Comparison of ENCODE assay signal across 8 mouse cellular contexts in the genomic region with DNA sequence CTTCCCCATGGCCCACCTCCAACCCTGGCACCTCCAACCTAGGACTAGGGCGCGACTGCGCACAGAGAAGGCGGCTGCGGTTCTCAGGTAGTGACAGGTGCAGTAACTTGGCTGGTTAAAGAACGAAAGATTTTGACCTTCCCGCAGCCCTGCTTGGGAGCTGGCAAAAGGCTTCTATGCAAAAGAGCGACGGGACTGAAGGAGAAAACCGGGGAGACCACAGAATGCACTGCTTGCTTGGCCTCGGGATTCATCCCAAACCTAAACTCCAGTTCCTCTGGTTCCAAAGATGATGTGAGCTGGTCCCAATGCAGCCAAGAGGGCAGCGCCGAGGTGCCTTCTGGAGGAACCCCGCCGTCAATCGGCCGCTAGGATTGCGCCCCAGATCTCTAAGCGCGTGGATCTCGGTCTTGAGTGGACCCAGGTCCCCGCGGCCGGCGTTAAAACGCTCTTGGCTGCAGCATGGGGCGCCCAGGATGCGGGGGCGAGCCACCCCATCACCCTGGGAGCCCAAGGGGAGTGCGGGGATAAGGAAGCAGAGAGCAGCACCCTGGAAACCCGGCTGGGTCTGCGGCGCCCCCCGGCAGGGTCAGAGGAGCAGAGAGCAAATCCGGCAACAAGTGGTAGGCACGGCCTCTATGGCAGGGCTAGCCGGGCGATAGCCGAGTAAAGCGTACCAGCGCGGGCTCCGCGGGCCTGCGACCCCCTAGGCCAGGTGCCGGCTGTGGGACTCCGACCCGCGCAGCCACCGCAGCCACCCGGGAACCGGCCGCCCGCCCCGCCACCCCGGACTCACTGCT. TPM values are rescaled to one million over a fixed set of nuclear protein-coding genes. Genes with fewer than 3 reads are reported as not detected.
DNase-seq lines count a peak whose midpoint lies in the region; ATAC-seq and TF ChIP-seq lines count a peak whose summit lies in the region.

No protein-coding gene starts in this region.

- H3K27ac ChIP-seq in spleen, adult 2 months (ENCODE audit: insufficient read depth, low read length), result no peak overlapping the region; the same call in 1 of the 2 replicates
- no peak overlapping the region for H3K27ac ChIP-seq in brown adipose tissue, adult 24 weeks (replicated peaks; ENCODE audit: low read depth, low read length)
- peak overlapping the region; percentile 79 for H3K27ac ChIP-seq in hindbrain, embryonic 16.5 days (ENCODE audit: low read depth, low read length)
- no peak overlapping the region for H3K27ac ChIP-seq in liver, embryonic 14.5 days
- H3K27ac ChIP-seq in neural tube, embryonic 14.5 days (ENCODE audit: low read depth, low read length), result peak overlapping the region; percentile 72

- peak overlapping the region; percentile 87 for H3K9ac ChIP-seq in hindbrain, embryonic 16.5 days (ENCODE audit: low read depth, low read length)
- peak overlapping the region; percentile 79 for H3K9ac ChIP-seq in liver, embryonic 14.5 days (replicated peaks)
- H3K9ac ChIP-seq in neural tube, embryonic 14.5 days (replicated peaks; ENCODE audit: low read depth, low read length), result peak overlapping the region; percentile 82

- no peak for TF ChIP-seq POLR2A in spleen, adult 2 months (IDR thresholded peaks at IDR 0.05; ENCODE audit: low read depth, low read length)

- peak; percentile 8; the same call in 1 of the 2 replicates for ATAC-seq in erythroid progenitor cell, adult 5-6 weeks (replicated peaks; ENCODE audit: low FRiP score, poor library complexity, severe bottlenecking)
- peak; percentile 76 for ATAC-seq in hindbrain, embryonic 16.5 days
- peak; percentile 59 for ATAC-seq in liver, embryonic 14.5 days (ENCODE audit: insufficient read depth)
- ATAC-seq in neural tube, embryonic 14.5 days (ENCODE audit: low read depth), result peak; percentile 78

- H3K4me3 ChIP-seq in spleen, adult 2 months (ENCODE audit: extremely low read depth, insufficient read depth, insufficient read length), result peak overlapping the region; percentile 87
- peak overlapping the region; percentile 85 for H3K4me3 ChIP-seq in brown adipose tissue, adult 24 weeks (ENCODE audit: insufficient read depth, low read depth, low read length)
- H3K4me3 ChIP-seq in hindbrain, embryonic 16.5 days (ENCODE audit: low read length), result peak overlapping the region; percentile 93
- H3K4me3 ChIP-seq in liver, embryonic 14.5 days (ENCODE audit: insufficient read depth in 1 of 2, low read depth in 2 of 2, low read length in 2 of 2), result peak overlapping the region; percentile 71 to 82
- H3K4me3 ChIP-seq in neural tube, embryonic 14.5 days (ENCODE audit: low read depth, low read length), result peak overlapping the region; percentile 65

- WGBS in spleen, adult 2 months, result 7% methylated on average over 50 of the region's 56 CpGs
- under 1% methylated on average over 51 of the region's 56 CpGs for WGBS in hindbrain, embryonic 16.5 days
- WGBS in liver, embryonic 14.5 days (ENCODE audit: insufficient replicate concordance), result 4% methylated on average over 56 of the region's 56 CpGs
- WGBS in neural tube, embryonic 14.5 days, result 1% methylated on average over 56 of the region's 56 CpGs

- no peaks in the 10 kb centered on the region for H3K9me3 ChIP-seq in hindbrain, embryonic 16.5 days (ENCODE audit: control insufficient read depth, low read length)
- no peaks in the 10 kb centered on the region for H3K9me3 ChIP-seq in liver, embryonic 14.5 days (ENCODE audit: control insufficient read depth, low read length)
- H3K9me3 ChIP-seq in neural tube, embryonic 14.5 days (ENCODE audit: control insufficient read depth, low read length), result no peaks in the 10 kb centered on the region

- H3K4me2 ChIP-seq in hindbrain, embryonic 16.5 days (ENCODE audit: low read length), result peak overlapping the region; percentile 91
- peak overlapping the region; percentile 97 for H3K4me2 ChIP-seq in liver, embryonic 14.5 days (ENCODE audit: low read depth)
- peak overlapping the region; percentile 90 for H3K4me2 ChIP-seq in neural tube, embryonic 14.5 days (ENCODE audit: low read depth, low read length)

- TF ChIP-seq CTCF in spleen, adult 2 months (IDR thresholded peaks at IDR 0.05; ENCODE audit: extremely low read depth, insufficient read depth, insufficient read length, insufficient replicate concordance), result no peak
- no peak; the same call in 1 of the 2 replicates for TF ChIP-seq CTCF in liver, embryonic 14.5 days (IDR thresholded peaks at IDR 0.05; ENCODE audit: low read depth)

- peaks cover 3% of the 10 kb centered on the region; the same call in 1 of the 2 replicates for H3K36me3 ChIP-seq in spleen, adult 2 months (ENCODE audit: control insufficient read depth, insufficient read depth, low read length)
- H3K36me3 ChIP-seq in hindbrain, embryonic 16.5 days (ENCODE audit: control insufficient read depth, insufficient read depth, low read length), result peaks cover 2% of the 10 kb centered on the region; the same call in 1 of the 2 replicates
- H3K36me3 ChIP-seq in liver, embryonic 14.5 days (replicated peaks; ENCODE audit: control insufficient read depth, insufficient read depth, low read depth), result no peaks in the 10 kb centered on the region
- H3K36me3 ChIP-seq in neural tube, embryonic 14.5 days (ENCODE audit: control insufficient read depth, insufficient read depth, low read length), result peaks cover 9% of the 10 kb centered on the region

- no peaks in the 10 kb centered on the region for H3K27me3 ChIP-seq in spleen, adult 2 months (ENCODE audit: control insufficient read depth, insufficient read depth, low read length)
- H3K27me3 ChIP-seq in hindbrain, embryonic 16.5 days (replicated peaks; ENCODE audit: control insufficient read depth, insufficient read depth, low read length), result no peaks in the 10 kb centered on the region
- peaks cover 8% of the 10 kb centered on the region for H3K27me3 ChIP-seq in liver, embryonic 14.5 days (ENCODE audit: control insufficient read depth, insufficient read depth, low read length)
- no peaks in the 10 kb centered on the region for H3K27me3 ChIP-seq in neural tube, embryonic 14.5 days (ENCODE audit: control insufficient read depth, insufficient read depth, low read length)

- peaks cover 6% of the 10 kb centered on the region; the same call in 1 of the 2 replicates for H3K4me1 ChIP-seq in spleen, adult 2 months (ENCODE audit: control insufficient read depth, insufficient read depth, insufficient read length)
- no peaks in the 10 kb centered on the region for H3K4me1 ChIP-seq in brown adipose tissue, adult 24 weeks (ENCODE audit: control insufficient read depth, insufficient read depth, insufficient read length, low read length)
- H3K4me1 ChIP-seq in hindbrain, embryonic 16.5 days (ENCODE audit: control insufficient read depth, insufficient read depth, low read depth, low read length), result peaks cover 13% of the 10 kb centered on the region
- peaks cover 0 to 8% of the 10 kb centered on the region in 2 experiments; a peak in 2 of 4 replicates for H3K4me1 ChIP-seq in liver, embryonic 14.5 days (replicated peaks; ENCODE audit: control insufficient read depth in 2 of 2, insufficient read depth in 2 of 2, low read length in 1 of 2)
- H3K4me1 ChIP-seq in neural tube, embryonic 14.5 days (ENCODE audit: control insufficient read depth, insufficient read depth, low read length), result 0 out of 2 replicates have a peak, but pooled peaks cover 5% of the 10 kb centered on the region

- no peak for DNase-seq in spleen, adult 2 months (ENCODE audit: low read depth in 1 of 2, low spot score in 2 of 2)
- DNase-seq in spleen, postnatal 36 days (ENCODE audit: low spot score in 2 of 2), result no peak
- DNase-seq in liver, embryonic 14.5 days (ENCODE audit: low read depth in 3 of 3, low spot score in 3 of 3), result no peak
- no peak for DNase-seq in c-Kit-positive CD71-positive TER-119-positive erythroid progenitor cells, embryonic 14.5 days (ENCODE audit: low spot score)

- TF ChIP-seq EP300 in liver, embryonic 14.5 days (IDR thresholded peaks at IDR 0.05; ENCODE audit: low read depth), result no peak

RNA-seq across cellular contexts. Expression of a gene that starts 0.6 kb away (rescaled TPM):
- 35.9 and 45.3 TPM in 2 replicates for polyA plus RNA-seq in spleen, adult 2 months (2012; rRNA removed)
- 58.5 and 69.1 TPM in 2 replicates for polyA plus RNA-seq in brown adipose tissue, adult 24 weeks (2012; ENCODE audit: insufficient read depth, insufficient read length, missing spikeins)
- total RNA-seq in erythroid progenitor cell, adult 5-6 weeks (2015; ENCODE audit: low replicate concordance), result 25.6 and 59.5 TPM in 2 replicates
- total RNA-seq in erythroid progenitor cell, adult 5-6 weeks (2017; ENCODE audit: low replicate concordance), result 32.2 and 47.9 TPM in 2 replicates
- polyA plus RNA-seq in hindbrain, embryonic 16.5 days (2015; fragmentation: Nextera tagmentation; extraction: Ambion mirVana), result 102 and 116 TPM in 2 replicates
- 13.4 and 21.0 TPM in 2 replicates for polyA plus RNA-seq in liver, embryonic 14.5 days (2012; rRNA removed)
- 19.2 and 19.7 TPM in 2 replicates for polyA plus RNA-seq in liver, embryonic 14.5 days (2014; fragmentation: Nextera tagmentation; extraction: Ambion mirVana)
- polyA plus RNA-seq in neural tube, embryonic 14.5 days (2014; fragmentation: Nextera tagmentation; extraction: Ambion mirVana), result 112 and 134 TPM in 2 replicates

RNA-seq across cellular contexts. Expression of a gene that starts 20.0 kb away (rescaled TPM):
- polyA plus RNA-seq in spleen, adult 2 months (2012; rRNA removed), result 4.4 and 5.7 TPM in 2 replicates
- 4.2 and 7.3 TPM in 2 replicates for polyA plus RNA-seq in brown adipose tissue, adult 24 weeks (2012; ENCODE audit: insufficient read depth, insufficient read length, missing spikeins)
- 0.84 and 2.5 TPM in 2 replicates for total RNA-seq in erythroid progenitor cell, adult 5-6 weeks (2015; ENCODE audit: low replicate concordance)
- total RNA-seq in erythroid progenitor cell, adult 5-6 weeks (2017; ENCODE audit: low replicate concordance), result 4.0 TPM in 1 of 2 replicates, not detected in the other
- polyA plus RNA-seq in hindbrain, embryonic 16.5 days (2015; fragmentation: Nextera tagmentation; extraction: Ambion mirVana), result 15.0 and 16.1 TPM in 2 replicates
- polyA plus RNA-seq in liver, embryonic 14.5 days (2012; rRNA removed), result 3.5 and 5.5 TPM in 2 replicates
- polyA plus RNA-seq in liver, embryonic 14.5 days (2014; fragmentation: Nextera tagmentation; extraction: Ambion mirVana), result 3.5 and 3.8 TPM in 2 replicates
- polyA plus RNA-seq in neural tube, embryonic 14.5 days (2014; fragmentation: Nextera tagmentation; extraction: Ambion mirVana), result 16.1 and 17.2 TPM in 2 replicates

RNA-seq across cellular contexts. Expression of a gene that starts 49.2 kb away (rescaled TPM):
- 0.02 and 0.05 TPM in 2 replicates for polyA plus RNA-seq in spleen, adult 2 months (2012; rRNA removed)
- not detected in 2 replicates for polyA plus RNA-seq in brown adipose tissue, adult 24 weeks (2012; ENCODE audit: insufficient read depth, insufficient read length, missing spikeins)
- not detected in 2 replicates for total RNA-seq in erythroid progenitor cell, adult 5-6 weeks (2015; ENCODE audit: low replicate concordance)
- total RNA-seq in erythroid progenitor cell, adult 5-6 weeks (2017; ENCODE audit: low replicate concordance), result not detected in 2 replicates
- 0.19 TPM in 2 replicates for polyA plus RNA-seq in hindbrain, embryonic 16.5 days (2015; fragmentation: Nextera tagmentation; extraction: Ambion mirVana)
- polyA plus RNA-seq in liver, embryonic 14.5 days (2012; rRNA removed), result 0.03 and 0.79 TPM in 2 replicates
- not detected in 2 replicates for polyA plus RNA-seq in liver, embryonic 14.5 days (2014; fragmentation: Nextera tagmentation; extraction: Ambion mirVana)
- 0.12 and 0.36 TPM in 2 replicates for polyA plus RNA-seq in neural tube, embryonic 14.5 days (2014; fragmentation: Nextera tagmentation; extraction: Ambion mirVana)

Comparison
In these comparisons a context has a peak if more than half of its experiments do, and no peak if none do; other contexts are left out.
1. H3K27ac ChIP-seq: peak in hindbrain, embryonic 16.5 days (single experiment) and neural tube, embryonic 14.5 days (single experiment); none in spleen, adult 2 months (single experiment), brown adipose tissue, adult 24 weeks (single experiment) and liver, embryonic 14.5 days (single experiment).
2. ATAC-seq: peak in every context shown above with its lines; median percentile 78 in neural tube, embryonic 14.5 days; 76 in hindbrain, embryonic 16.5 days; 59 in liver, embryonic 14.5 days; 8 in erythroid progenitor cell, adult 5-6 weeks.
3. Peak in every context shown above with its lines, with median percentiles within 50 percentile points of each other: H3K4me3 ChIP-seq, H3K4me2 ChIP-seq and H3K9ac ChIP-seq.